Mouse (Mus musculus): Measurements from ENCODE around the gene Eps15. TPM values are rescaled to one million over a fixed set of nuclear protein-coding genes. Genes with fewer than 3 reads are reported as not detected.

Eps15 gene
- polyA plus RNA-seq, 1 experiment = 148 TPM

DNA sequence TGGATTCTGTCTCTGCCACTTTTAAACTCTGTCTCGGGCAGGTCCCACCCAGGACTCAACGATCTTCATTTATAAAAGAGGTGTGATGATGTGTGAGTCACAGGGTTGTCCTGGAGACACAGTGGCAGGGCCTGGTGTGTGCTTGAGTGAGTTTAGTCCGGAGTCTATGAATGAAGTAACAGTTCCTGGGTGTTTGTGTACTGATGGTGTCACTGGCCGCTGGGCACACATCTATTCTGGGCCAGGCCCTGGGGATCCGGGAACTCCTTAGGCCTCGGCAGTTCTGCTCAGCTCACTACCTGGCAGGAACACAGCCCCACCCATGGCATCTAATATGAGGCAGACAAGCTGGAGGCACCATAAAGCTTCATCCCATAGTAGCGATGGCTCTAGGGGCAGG is 141.5 kb downstream of the Eps15 start:
- H3K4me1 ChIP-seq (ENCODE audit: control insufficient read depth, insufficient read depth, low read length) = no peaks in the 10 kb centered on the region
- no peak overlapping the region for H3K27ac ChIP-seq (ENCODE audit: insufficient read depth, low read length)
- no peak overlapping the region for H3K4me3 ChIP-seq (ENCODE audit: insufficient read depth, low read length)
- TF ChIP-seq POLR2A (IDR thresholded peaks at IDR 0.05; ENCODE audit: extremely low read depth, insufficient read depth, low read length) = no peak
- no peak for TF ChIP-seq CTCF (IDR thresholded peaks at IDR 0.05; ENCODE audit: extremely low read depth, insufficient read depth, low read length)

- no peak for TF ChIP-seq CTCF (IDR thresholded peaks at IDR 0.05; ENCODE audit: extremely low read depth, insufficient read depth, low read length)
- TF ChIP-seq POLR2A (IDR thresholded peaks at IDR 0.05; ENCODE audit: extremely low read depth, insufficient read depth, low read length) = no peak
- Histone ChIP-seq H3K4me1 (ENCODE audit: control insufficient read depth, insufficient read depth, low read length) (no peaks in the 10 kb centered on the region), H3K4me3 (ENCODE audit: insufficient read depth, low read length) (no peak overlapping the region), H3K27ac (ENCODE audit: insufficient read depth, low read length) (no peak overlapping the region)
These were observed 142.4 kb downstream of the Eps15 start for GRCm38 (mm10) chr4:109422436-109422835.

DNA sequence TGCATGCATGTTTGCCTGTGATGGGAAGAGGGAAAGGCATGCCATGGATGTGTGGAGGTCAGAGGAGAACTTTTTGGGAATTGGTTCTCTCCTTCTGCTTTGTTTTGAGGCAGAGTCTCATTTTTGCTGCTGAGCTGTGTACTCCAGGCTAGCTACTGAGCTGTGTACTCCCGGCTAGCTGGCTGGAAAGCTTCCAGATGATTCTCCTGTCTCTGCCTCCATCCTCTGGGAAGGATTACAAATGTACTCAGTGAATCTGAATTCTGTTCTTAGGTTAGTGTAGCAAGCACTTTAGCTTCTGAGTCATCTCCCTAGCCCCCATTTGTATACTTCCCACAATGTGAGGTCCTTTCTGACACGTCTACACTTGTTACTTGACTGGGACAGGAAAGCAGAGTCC is 143.4 kb downstream of the Eps15 start:
- TF ChIP-seq CTCF (IDR thresholded peaks at IDR 0.05; ENCODE audit: extremely low read depth, insufficient read depth, low read length) = no peak
- TF ChIP-seq POLR2A (IDR thresholded peaks at IDR 0.05; ENCODE audit: extremely low read depth, insufficient read depth, low read length) = no peak
- Histone ChIP-seq H3K4me1 (ENCODE audit: control insufficient read depth, insufficient read depth, low read length) (no peaks in the 10 kb centered on the region), H3K4me3 (ENCODE audit: insufficient read depth, low read length) (no peak overlapping the region), H3K27ac (ENCODE audit: insufficient read depth, low read length) (no peak overlapping the region)

- Histone ChIP-seq H3K27ac (ENCODE audit: insufficient read depth, low read length) (no peak overlapping the region), H3K4me3 (ENCODE audit: insufficient read depth, low read length) (no peak overlapping the region), H3K4me1 (ENCODE audit: control insufficient read depth, insufficient read depth, low read length) (no peaks in the 10 kb centered on the region)
- TF ChIP-seq CTCF (IDR thresholded peaks at IDR 0.05; ENCODE audit: extremely low read depth, insufficient read depth, low read length) (no peak), POLR2A (IDR thresholded peaks at IDR 0.05; ENCODE audit: extremely low read depth, insufficient read depth, low read length) (no peak)
These were observed 147.0 kb downstream of the Eps15 start for GRCm38 (mm10) chr4:109427058-109427457.

- H3K4me1 ChIP-seq (ENCODE audit: control insufficient read depth, insufficient read depth, low read length) = no peaks in the 10 kb centered on the region
- H3K27ac ChIP-seq (ENCODE audit: insufficient read depth, low read length) = no peak overlapping the region
- TF ChIP-seq POLR2A (IDR thresholded peaks at IDR 0.05; ENCODE audit: extremely low read depth, insufficient read depth, low read length) (no peak), CTCF (IDR thresholded peaks at IDR 0.05; ENCODE audit: extremely low read depth, insufficient read depth, low read length) (no peak)
- H3K4me3 ChIP-seq (ENCODE audit: insufficient read depth, low read length) = no peak overlapping the region
These were observed 150.2 kb downstream of the Eps15 start for GRCm38 (mm10) chr4:109430250-109430649.

- Histone ChIP-seq H3K4me1 (ENCODE audit: control insufficient read depth, insufficient read depth, low read length) (no peaks in the 10 kb centered on the region), H3K4me3 (ENCODE audit: insufficient read depth, low read length) (no peak overlapping the region), H3K27ac (ENCODE audit: insufficient read depth, low read length) (no peak overlapping the region)
- TF ChIP-seq POLR2A (IDR thresholded peaks at IDR 0.05; ENCODE audit: extremely low read depth, insufficient read depth, low read length) (no peak), CTCF (IDR thresholded peaks at IDR 0.05; ENCODE audit: extremely low read depth, insufficient read depth, low read length) (peak; percentile 60)
These were observed 150.8 kb downstream of the Eps15 start for GRCm38 (mm10) chr4:109430854-109431253.

- no peak overlapping the region for H3K4me3 ChIP-seq (ENCODE audit: insufficient read depth, low read length)
- no peaks in the 10 kb centered on the region for H3K4me1 ChIP-seq (ENCODE audit: control insufficient read depth, insufficient read depth, low read length)
- TF ChIP-seq CTCF (IDR thresholded peaks at IDR 0.05; ENCODE audit: extremely low read depth, insufficient read depth, low read length) (no peak), POLR2A (IDR thresholded peaks at IDR 0.05; ENCODE audit: extremely low read depth, insufficient read depth, low read length) (no peak)
- H3K27ac ChIP-seq (ENCODE audit: insufficient read depth, low read length) = no peak overlapping the region
These were observed 152.8 kb downstream of the Eps15 start for GRCm38 (mm10) chr4:109432668-109433375.

GRCm38 (mm10) chr4:109433641-109434040 is 153.6 kb downstream of the Eps15 start:
- Histone ChIP-seq H3K27ac (ENCODE audit: insufficient read depth, low read length) (no peak overlapping the region), H3K4me1 (ENCODE audit: control insufficient read depth, insufficient read depth, low read length) (no peaks in the 10 kb centered on the region), H3K4me3 (ENCODE audit: insufficient read depth, low read length) (no peak overlapping the region)
- TF ChIP-seq POLR2A (IDR thresholded peaks at IDR 0.05; ENCODE audit: extremely low read depth, insufficient read depth, low read length) = no peak
- no peak for TF ChIP-seq CTCF (IDR thresholded peaks at IDR 0.05; ENCODE audit: extremely low read depth, insufficient read depth, low read length)

DNA sequence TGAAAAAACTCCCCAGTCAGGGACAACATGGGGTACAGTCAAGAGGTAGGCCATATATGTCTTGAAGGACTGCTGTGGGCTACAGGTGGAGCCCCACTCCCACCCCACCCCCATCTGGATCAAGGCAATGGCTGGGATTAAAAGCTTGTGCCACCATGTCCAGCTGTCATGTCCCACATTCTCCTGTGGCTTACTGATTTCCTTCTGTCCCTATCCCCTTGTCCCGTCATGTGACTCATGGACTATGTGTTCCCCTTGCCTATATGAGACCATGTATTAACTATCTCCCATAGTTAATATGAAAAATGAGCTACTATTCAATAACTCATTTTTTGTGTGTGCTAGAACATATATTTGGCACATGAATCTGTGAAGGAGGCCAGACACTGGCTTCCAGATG is 154.2 kb downstream of the Eps15 start:
- H3K27ac ChIP-seq (ENCODE audit: insufficient read depth, low read length) = no peak overlapping the region
- H3K4me1 ChIP-seq (ENCODE audit: control insufficient read depth, insufficient read depth, low read length) = no peaks in the 10 kb centered on the region
- no peak for TF ChIP-seq POLR2A (IDR thresholded peaks at IDR 0.05; ENCODE audit: extremely low read depth, insufficient read depth, low read length)
- TF ChIP-seq CTCF (IDR thresholded peaks at IDR 0.05; ENCODE audit: extremely low read depth, insufficient read depth, low read length) = no peak
- no peak overlapping the region for H3K4me3 ChIP-seq (ENCODE audit: insufficient read depth, low read length)

Other genes starting within 250 kb of the Eps15 start
- 54.2 and 59.7 TPM in 2 replicates for gene Osbpl9, start 78.0 kb upstream of the Eps15 start, polyA plus RNA-seq (2012; rRNA removed)
- gene Calr4, start 45.8 kb upstream of the Eps15 start, polyA plus RNA-seq (2012; rRNA removed) = 0.46 and 0.57 TPM in 2 replicates
- gene Ttc39a, start 126.4 kb downstream of the Eps15 start, polyA plus RNA-seq (2012; rRNA removed) = 4.0 and 5.0 TPM in 2 replicates
- gene Rnf11, start 204.5 kb downstream of the Eps15 start, polyA plus RNA-seq (2012; rRNA removed) = 174 and 187 TPM in 2 replicates